Mouse (Mus musculus): ENCODE results near the gene Lage3. TPM values are rescaled to one million over a fixed set of nuclear protein-coding genes. Genes with fewer than 3 reads are reported as not detected.

The Lage3 gene
- polyA plus RNA-seq, 1 experiment, result 42.1 TPM

DNA sequence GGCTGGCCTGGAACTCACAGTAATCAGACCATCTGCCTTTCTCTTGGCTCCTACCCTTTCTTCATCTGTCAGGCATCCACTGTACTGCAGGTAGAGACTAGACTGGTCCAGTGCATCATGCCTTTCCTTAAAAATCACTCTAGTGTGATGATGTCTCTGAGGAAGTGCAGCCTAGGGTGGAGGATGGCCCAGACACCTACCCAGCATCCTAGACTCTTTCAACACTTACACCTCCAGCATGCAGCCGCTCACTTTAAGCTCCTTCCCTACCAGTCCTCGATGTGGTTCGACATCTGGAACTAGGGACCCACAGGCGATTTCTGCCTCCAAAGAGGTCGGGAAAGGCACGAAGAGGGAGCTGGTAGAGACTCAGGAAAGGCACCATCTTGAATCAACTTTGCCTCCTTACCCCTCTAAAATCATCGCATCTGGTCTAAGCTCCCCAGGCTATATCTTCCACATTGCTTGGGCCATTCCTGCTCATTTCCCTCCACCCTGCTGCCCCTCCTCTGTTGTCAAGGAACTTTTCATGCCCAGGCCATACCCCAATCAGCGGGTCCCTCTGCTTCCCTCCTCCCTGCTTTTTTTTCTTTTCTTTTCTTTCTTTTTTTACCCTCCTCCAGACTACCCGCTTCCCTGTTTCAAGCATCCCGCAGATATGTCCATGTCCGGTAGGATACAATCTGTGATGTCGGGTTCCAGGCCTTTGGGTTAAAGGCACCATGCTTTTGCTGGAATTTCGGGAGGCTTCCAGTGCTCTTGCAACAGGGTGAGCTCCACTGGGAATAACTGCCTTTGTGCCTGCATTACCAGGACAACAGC, 562 bp downstream of the Lage3 start:
- Histone ChIP-seq H3K4me1 (ENCODE audit: control insufficient read depth, insufficient read depth, low read length) (peaks cover 5% of the 10 kb centered on the region), H3K4me3 (replicated peaks; ENCODE audit: extremely low read depth, low read depth, low read length) (peak overlapping the region; percentile 65)
- 37% methylated on average over 13 of the region's 13 CpGs for WGBS
- no peak for TF ChIP-seq POLR2A (IDR thresholded peaks at IDR 0.05; ENCODE audit: borderline replicate concordance, extremely low read depth, low read depth, low read length)
- TF ChIP-seq CTCF (IDR thresholded peaks at IDR 0.05; ENCODE audit: insufficient read depth, low read length), result no peak
- DNase-seq, result no peak

- no peaks in the 10 kb centered on the region for H3K4me1 ChIP-seq (ENCODE audit: control insufficient read depth, insufficient read depth, low read length)
- 37% methylated on average over 2 of the region's 2 CpGs for WGBS
- no peak for DNase-seq
- no peak for TF ChIP-seq POLR2A (IDR thresholded peaks at IDR 0.05; ENCODE audit: borderline replicate concordance, extremely low read depth, low read depth, low read length)
- no peak for TF ChIP-seq CTCF (IDR thresholded peaks at IDR 0.05; ENCODE audit: insufficient read depth, low read length)
- no peak overlapping the region for H3K4me3 ChIP-seq (replicated peaks; ENCODE audit: extremely low read depth, low read depth, low read length)
These were observed 23.1 kb downstream of the Lage3 start for GRCm38 (mm10) chrX:74330166-74330930.

DNA sequence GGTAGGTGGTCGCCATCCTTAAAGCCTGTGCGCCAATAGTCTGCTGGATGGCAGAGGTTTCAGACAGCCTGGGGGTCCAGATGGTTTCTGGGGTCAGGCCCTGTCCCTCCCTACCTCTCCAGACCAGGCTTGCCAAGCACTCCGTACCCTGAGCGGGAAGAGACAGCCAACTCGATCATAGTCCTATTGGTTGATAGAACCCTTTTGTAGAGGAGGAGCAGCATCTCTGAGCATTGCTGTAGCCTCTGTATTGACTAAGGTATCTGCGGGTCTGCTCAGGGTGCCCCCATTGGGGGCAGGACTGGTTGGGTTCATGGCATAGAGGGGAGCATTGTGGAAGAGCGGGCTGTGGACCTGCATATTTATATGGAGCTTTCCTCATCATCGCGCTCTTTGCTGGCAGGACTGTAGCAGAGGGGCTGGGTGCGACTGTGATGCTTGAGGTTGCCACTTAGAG, 24.2 kb downstream of the Lage3 start:
- Histone ChIP-seq H3K4me3 (replicated peaks; ENCODE audit: extremely low read depth, low read depth, low read length) (peak overlapping the region; percentile 55), H3K4me1 (ENCODE audit: control insufficient read depth, insufficient read depth, low read length) (no peaks in the 10 kb centered on the region)
- 36% methylated on average over 10 of the region's 10 CpGs for WGBS
- no peak for TF ChIP-seq CTCF (IDR thresholded peaks at IDR 0.05; ENCODE audit: insufficient read depth, low read length)
- no peak for TF ChIP-seq POLR2A (IDR thresholded peaks at IDR 0.05; ENCODE audit: borderline replicate concordance, extremely low read depth, low read depth, low read length)
- no peak for DNase-seq

DNA sequence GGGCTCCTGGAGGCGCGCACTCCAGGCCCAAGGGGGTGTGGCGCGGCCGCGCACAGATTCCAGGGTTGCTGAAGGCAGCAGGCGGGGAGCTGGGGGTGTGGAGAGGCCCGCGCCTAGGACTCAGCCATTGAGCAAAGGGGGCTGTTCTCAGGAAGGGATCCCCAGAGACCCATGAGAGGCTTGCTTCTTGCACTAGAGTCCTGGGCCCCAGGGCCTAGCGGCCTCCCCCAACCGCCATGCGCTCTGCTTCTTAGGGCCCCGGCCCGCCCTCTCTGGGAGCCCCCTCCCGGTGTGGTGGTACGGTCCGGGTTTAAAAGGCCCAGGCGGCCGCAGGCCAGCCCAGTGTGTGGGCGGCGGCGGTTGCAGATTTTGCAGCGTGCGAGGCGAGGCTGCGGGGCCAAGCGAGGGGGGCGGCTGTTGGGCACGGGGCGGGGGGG, 24.7 kb downstream of the Lage3 start, which contains the start of gene Plxna3:
TSS of gene Plxna3 (plus strand) at position 342 of the 437 bp plus-strand sequence.
- TF ChIP-seq POLR2A (IDR thresholded peaks at IDR 0.05; ENCODE audit: borderline replicate concordance, extremely low read depth, low read depth, low read length), result no peak
- Histone ChIP-seq H3K4me1 (ENCODE audit: control insufficient read depth, insufficient read depth, low read length) (no peaks in the 10 kb centered on the region), H3K4me3 (replicated peaks; ENCODE audit: extremely low read depth, low read depth, low read length) (peak within 1 kb of the TSS; percentile 55)
- WGBS, result 31% methylated on average over 30 of the region's 30 CpGs
- DNase-seq, result peak; percentile 70

- DNase-seq, result peak; percentile 81
- 29% methylated on average over 59 of the region's 59 CpGs for WGBS
- Histone ChIP-seq H3K4me1 (ENCODE audit: control insufficient read depth, insufficient read depth, low read length) (no peaks in the 10 kb centered on the region; the same call in 1 of the 2 replicates), H3K4me3 (replicated peaks; ENCODE audit: extremely low read depth, low read depth, low read length) (peak within 1 kb of the TSS; percentile 93)
- TF ChIP-seq CTCF (IDR thresholded peaks at IDR 0.05; ENCODE audit: insufficient read depth, low read length), result no peak
- peak; percentile 79; the same call in 1 of the 2 replicates for TF ChIP-seq POLR2A (IDR thresholded peaks at IDR 0.05; ENCODE audit: borderline replicate concordance, extremely low read depth, low read depth, low read length)
These were observed 40.6 kb downstream of the Lage3 start, which contains the start of gene Fam50a for GRCm38 (mm10) chrX:74312540-74313464. TSS of gene Fam50a (plus strand) at chrX:74313033.

GRCm38 (mm10) chrX:74304867-74305700, 48.3 kb downstream of the Lage3 start, which contains the start of gene Gdi1:
TSS of gene Gdi1 (plus strand) at chrX:74304998.
- Histone ChIP-seq H3K4me1 (ENCODE audit: control insufficient read depth, insufficient read depth, low read length) (no peaks in the 10 kb centered on the region), H3K4me3 (replicated peaks; ENCODE audit: extremely low read depth, low read depth, low read length) (peak within 1 kb of the TSS; percentile 99)
- TF ChIP-seq CTCF (IDR thresholded peaks at IDR 0.05; ENCODE audit: insufficient read depth, low read length) (no peak), POLR2A (IDR thresholded peaks at IDR 0.05; ENCODE audit: borderline replicate concordance, extremely low read depth, low read depth, low read length) (peak; percentile 97)
- WGBS, result 22% methylated on average over 39 of the region's 41 CpGs
- DNase-seq, result peak; percentile 76

Other genes starting within 250 kb of the Lage3 start
- gene Opn1mw, start 226.2 kb downstream of the Lage3 start, polyA plus RNA-seq (2012; rRNA removed), result not detected in 2 replicates
- 6.8 and 7.4 TPM in 2 replicates for gene Mecp2, start 218.3 kb downstream of the Lage3 start, polyA plus RNA-seq (2012; rRNA removed)
- gene Tex28, start 185.8 kb downstream of the Lage3 start, polyA plus RNA-seq (2012; rRNA removed), result not detected in 2 replicates
- not detected in 2 replicates for gene Tktl1, start 176.4 kb downstream of the Lage3 start, polyA plus RNA-seq (2012; rRNA removed)
- gene Flna, start 103.8 kb downstream of the Lage3 start, polyA plus RNA-seq (2012; rRNA removed), result 579 and 648 TPM in 2 replicates
- gene Emd, start 98.9 kb downstream of the Lage3 start, polyA plus RNA-seq (2012; rRNA removed), result 63.1 and 63.9 TPM in 2 replicates
- 1,085 and 1,289 TPM in 2 replicates for gene Rpl10, start 82.8 kb downstream of the Lage3 start, polyA plus RNA-seq (2012; rRNA removed)
- 99.6 and 108 TPM in 2 replicates for gene Taz, start 71.7 kb downstream of the Lage3 start, polyA plus RNA-seq (2012; rRNA removed)
- gene Dnase1l1, start 71.3 kb downstream of the Lage3 start, polyA plus RNA-seq (2012; rRNA removed), result 26.1 and 38.3 TPM in 2 replicates
- gene Atp6ap1, start 56.5 kb downstream of the Lage3 start, polyA plus RNA-seq (2012; rRNA removed), result 413 and 452 TPM in 2 replicates
- gene Gdi1, start 48.6 kb downstream of the Lage3 start, polyA plus RNA-seq (2012; rRNA removed), result 143 and 212 TPM in 2 replicates
- gene Fam50a, start 40.6 kb downstream of the Lage3 start, polyA plus RNA-seq (2012; rRNA removed), result 11.1 and 12.9 TPM in 2 replicates
- gene Plxna3, start 24.6 kb downstream of the Lage3 start, polyA plus RNA-seq (2012; rRNA removed), result 12.9 and 14.5 TPM in 2 replicates
- gene Ubl4a, start 19.6 kb upstream of the Lage3 start, polyA plus RNA-seq (2012; rRNA removed), result 25.6 and 32.0 TPM in 2 replicates
- 20.3 and 23.5 TPM in 2 replicates for gene Slc10a3, start 19.7 kb upstream of the Lage3 start, polyA plus RNA-seq (2012; rRNA removed)
- gene Fam3a, start 39.7 kb upstream of the Lage3 start, polyA plus RNA-seq (2012; rRNA removed), result 50.9 and 53.3 TPM in 2 replicates
- gene Ikbkg, start 39.7 kb upstream of the Lage3 start, polyA plus RNA-seq (2012; rRNA removed), result 15.2 and 20.2 TPM in 2 replicates
- 26.4 and 49.2 TPM in 2 replicates for gene G6pdx, start 75.6 kb upstream of the Lage3 start, polyA plus RNA-seq (2012; rRNA removed)
- not detected in 2 replicates for gene Gm6880, start 127.8 kb upstream of the Lage3 start, polyA plus RNA-seq (2012; rRNA removed)
- gene Olfr1326-ps1, start 221.3 kb upstream of the Lage3 start, polyA plus RNA-seq (2012; rRNA removed), result not detected in 2 replicates
- gene Olfr1325, start 239.1 kb upstream of the Lage3 start, polyA plus RNA-seq (2012; rRNA removed), result not detected in 2 replicates